Mouse (Mus musculus): ENCODE data around the gene Adh6b. TPM values are rescaled to one million over a fixed set of nuclear protein-coding genes. Genes with fewer than 3 reads are reported as not detected.

Gene Adh6b
- polyA plus RNA-seq, 1 experiment from 2014 or later: 2.3 TPM

DNA sequence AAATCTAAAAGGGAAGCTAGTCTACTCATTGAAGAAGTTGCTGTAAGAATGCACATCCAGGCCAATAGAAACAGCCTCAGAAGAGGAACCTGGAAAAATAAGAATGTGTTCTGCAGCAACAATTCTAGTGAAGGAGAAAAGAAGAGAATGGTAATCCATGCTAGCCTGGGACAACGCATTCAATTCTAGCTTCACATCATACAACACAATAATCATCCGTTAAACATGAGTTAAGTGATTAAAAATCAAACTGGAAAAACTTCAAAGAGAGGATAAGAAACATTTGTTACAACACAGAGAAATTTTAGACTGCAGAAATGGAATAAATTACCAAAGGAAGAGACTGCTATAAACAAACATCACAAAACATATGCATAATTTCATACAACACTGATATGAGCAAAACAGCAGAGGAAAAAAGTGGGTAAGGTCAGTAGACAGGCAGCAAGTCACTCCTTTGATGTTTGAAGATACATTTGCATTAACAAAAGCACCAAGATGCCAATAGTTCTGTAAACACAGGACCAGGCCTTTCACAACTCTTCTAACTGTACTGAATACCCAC is 24.6 kb upstream of the Adh6b start:
- Histone ChIP-seq H3K9ac (no peak overlapping the region), H3K4me2 (no peak overlapping the region), H3K27ac (no peak overlapping the region), H3K27me3 (no peaks in the 10 kb centered on the region), H3K4me1 (no peaks in the 10 kb centered on the region), H3K4me3 (no peak overlapping the region), H3K9me3 (no peaks in the 10 kb centered on the region), H3K36me3 (no peaks in the 10 kb centered on the region)
- no peak for ATAC-seq (ENCODE audit: insufficient number of reproducible peaks, low FRiP score, low TSS enrichment, low read depth)
- WGBS: 84% methylated on average over 2 of the region's 2 CpGs

DNA sequence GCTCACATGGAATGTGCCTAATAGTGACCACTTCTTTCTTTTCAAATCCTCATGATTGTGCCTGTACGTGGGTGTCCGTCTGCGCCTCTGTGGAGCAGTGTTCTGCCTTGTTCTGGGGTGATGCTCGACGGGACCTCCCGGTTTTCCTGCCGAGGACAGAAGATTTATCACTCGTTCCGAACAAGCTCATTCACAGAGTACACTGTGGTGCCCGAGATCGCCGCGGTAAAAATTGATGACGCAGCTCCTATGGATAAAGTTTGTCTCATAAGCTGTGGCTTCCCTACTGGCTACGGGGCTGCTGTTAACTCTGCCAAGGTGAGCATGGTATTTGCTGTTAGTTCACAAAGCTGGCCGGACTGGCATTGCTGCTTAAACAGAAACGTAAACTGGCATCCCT is 16.6 kb upstream of the Adh6b start:
- Histone ChIP-seq H3K4me1 (no peaks in the 10 kb centered on the region), H3K27me3 (no peaks in the 10 kb centered on the region), H3K36me3 (no peaks in the 10 kb centered on the region), H3K9ac (no peak overlapping the region), H3K9me3 (no peaks in the 10 kb centered on the region), H3K27ac (no peak overlapping the region), H3K4me3 (no peak overlapping the region), H3K4me2 (no peak overlapping the region)
- WGBS: 92% methylated on average over 17 of the region's 17 CpGs
- no peak for ATAC-seq (ENCODE audit: insufficient number of reproducible peaks, low FRiP score, low TSS enrichment, low read depth)

DNA sequence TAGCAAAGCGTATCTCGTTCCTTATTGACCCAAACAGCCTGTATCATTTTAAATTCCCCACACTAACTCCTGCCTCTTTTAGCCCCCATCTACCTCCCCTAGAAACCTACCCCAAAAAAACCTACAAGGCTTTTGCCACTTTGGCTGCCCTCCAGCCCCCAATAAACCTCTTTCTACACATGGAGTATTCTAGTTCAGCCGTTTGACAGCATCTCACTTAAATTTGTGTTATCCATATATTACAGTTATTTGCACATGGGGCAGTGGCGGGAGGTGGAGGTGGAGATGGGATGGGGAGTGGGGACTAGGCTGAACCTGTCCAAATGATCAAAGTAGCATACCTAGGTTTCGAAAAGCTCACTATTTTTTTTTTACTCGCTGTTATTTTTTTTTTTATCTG is 16.1 kb upstream of the Adh6b start:
- no peak overlapping the region for H3K27ac ChIP-seq
- H3K4me1 ChIP-seq: no peaks in the 10 kb centered on the region
- no peak for ATAC-seq (ENCODE audit: insufficient number of reproducible peaks, low FRiP score, low TSS enrichment, low read depth)
- no peaks in the 10 kb centered on the region for H3K9me3 ChIP-seq
- no peaks in the 10 kb centered on the region for H3K27me3 ChIP-seq
- no peaks in the 10 kb centered on the region for H3K36me3 ChIP-seq
- no peak overlapping the region for H3K4me2 ChIP-seq
- H3K9ac ChIP-seq: no peak overlapping the region
- H3K4me3 ChIP-seq: no peak overlapping the region
- WGBS: 85% methylated on average over 6 of the region's 6 CpGs

DNA sequence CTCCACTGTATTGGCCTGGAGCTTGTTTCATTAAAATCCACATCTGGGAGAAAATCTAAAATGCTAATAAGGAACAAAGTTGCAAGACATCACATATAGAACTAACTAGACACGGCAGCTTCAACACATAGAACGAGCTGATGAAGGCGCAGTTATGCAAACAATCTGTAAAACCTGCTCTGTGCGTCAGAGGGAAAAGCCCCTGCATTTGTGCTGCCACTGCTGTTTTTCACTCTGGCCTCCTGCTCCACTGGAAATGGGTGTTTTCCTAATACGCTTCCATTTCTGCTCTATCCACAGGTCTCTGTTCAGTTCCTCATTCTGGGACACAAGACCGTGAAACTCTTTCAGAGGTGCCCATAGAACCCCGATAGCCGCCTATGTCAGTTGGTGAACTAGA is 7.7 kb upstream of the Adh6b start:
- H3K9ac ChIP-seq: no peak overlapping the region
- H3K27ac ChIP-seq: peak overlapping the region; percentile 4; the same call in 1 of the 2 replicates
- ATAC-seq (ENCODE audit: insufficient number of reproducible peaks, low FRiP score, low TSS enrichment, low read depth): no peak
- H3K27me3 ChIP-seq: no peaks in the 10 kb centered on the region
- H3K4me3 ChIP-seq: no peak overlapping the region
- 71% methylated on average over 8 of the region's 8 CpGs for WGBS
- H3K36me3 ChIP-seq: no peaks in the 10 kb centered on the region
- H3K4me2 ChIP-seq: no peak overlapping the region
- H3K9me3 ChIP-seq: no peaks in the 10 kb centered on the region
- H3K4me1 ChIP-seq: no peaks in the 10 kb centered on the region

DNA sequence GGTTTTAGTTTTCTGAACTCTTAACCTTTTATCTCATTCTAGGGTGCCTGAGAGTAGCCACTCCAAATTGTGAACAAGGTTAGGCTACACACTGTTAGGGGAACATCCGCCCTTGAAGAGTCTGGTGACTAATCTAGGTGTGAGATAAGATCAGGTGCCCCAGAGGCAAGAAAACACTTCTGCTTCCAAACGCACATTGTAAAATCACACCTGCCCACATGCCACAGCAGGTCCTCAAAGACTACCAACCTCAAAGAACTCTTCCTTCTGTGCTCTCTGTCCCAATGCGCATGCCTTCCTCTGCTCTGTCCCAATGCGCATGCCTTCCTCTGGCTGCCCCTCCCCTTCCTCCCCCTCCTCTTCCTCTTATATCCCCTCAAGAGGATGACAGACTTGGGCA is 7.3 kb upstream of the Adh6b start:
- H3K4me3 ChIP-seq: no peak overlapping the region
- ATAC-seq (ENCODE audit: insufficient number of reproducible peaks, low FRiP score, low TSS enrichment, low read depth): no peak

DNA sequence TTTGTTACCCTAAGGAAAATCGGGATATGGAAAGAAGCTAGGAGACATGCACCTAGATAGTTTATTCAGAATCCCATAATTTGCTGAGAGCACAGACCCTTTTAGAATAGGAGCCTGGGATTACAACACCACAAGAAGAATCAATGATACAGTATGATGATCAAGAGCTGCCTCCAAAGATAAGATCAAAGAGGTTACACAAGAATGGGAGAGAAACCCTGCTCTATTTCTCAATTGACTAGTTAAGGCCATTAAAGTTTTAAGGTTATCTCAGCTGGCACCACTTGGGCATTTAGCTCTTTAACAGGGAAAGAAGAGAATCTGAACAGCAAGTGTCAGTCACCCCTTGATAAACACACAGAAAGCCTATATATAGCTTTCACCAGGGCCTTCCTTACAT is 6.0 kb upstream of the Adh6b start:
- Histone ChIP-seq H3K9me3 (no peaks in the 10 kb centered on the region), H3K4me2 (no peak overlapping the region), H3K36me3 (no peaks in the 10 kb centered on the region), H3K4me3 (no peak overlapping the region), H3K27me3 (no peaks in the 10 kb centered on the region), H3K27ac (no peak overlapping the region), H3K9ac (no peak overlapping the region), H3K4me1 (no peaks in the 10 kb centered on the region)
- 88% methylated on average over 1 of the region's 1 CpGs for WGBS
- ATAC-seq (ENCODE audit: insufficient number of reproducible peaks, low FRiP score, low TSS enrichment, low read depth): no peak

More for the DNA sequence above, 7.3 kb upstream of the Adh6b start:
- Histone ChIP-seq H3K36me3 (no peaks in the 10 kb centered on the region), H3K27ac (no peak overlapping the region), H3K9ac (no peak overlapping the region), H3K4me1 (no peaks in the 10 kb centered on the region), H3K27me3 (no peaks in the 10 kb centered on the region), H3K4me2 (no peak overlapping the region), H3K9me3 (no peaks in the 10 kb centered on the region)
- 59% methylated on average over 4 of the region's 4 CpGs for WGBS

DNA sequence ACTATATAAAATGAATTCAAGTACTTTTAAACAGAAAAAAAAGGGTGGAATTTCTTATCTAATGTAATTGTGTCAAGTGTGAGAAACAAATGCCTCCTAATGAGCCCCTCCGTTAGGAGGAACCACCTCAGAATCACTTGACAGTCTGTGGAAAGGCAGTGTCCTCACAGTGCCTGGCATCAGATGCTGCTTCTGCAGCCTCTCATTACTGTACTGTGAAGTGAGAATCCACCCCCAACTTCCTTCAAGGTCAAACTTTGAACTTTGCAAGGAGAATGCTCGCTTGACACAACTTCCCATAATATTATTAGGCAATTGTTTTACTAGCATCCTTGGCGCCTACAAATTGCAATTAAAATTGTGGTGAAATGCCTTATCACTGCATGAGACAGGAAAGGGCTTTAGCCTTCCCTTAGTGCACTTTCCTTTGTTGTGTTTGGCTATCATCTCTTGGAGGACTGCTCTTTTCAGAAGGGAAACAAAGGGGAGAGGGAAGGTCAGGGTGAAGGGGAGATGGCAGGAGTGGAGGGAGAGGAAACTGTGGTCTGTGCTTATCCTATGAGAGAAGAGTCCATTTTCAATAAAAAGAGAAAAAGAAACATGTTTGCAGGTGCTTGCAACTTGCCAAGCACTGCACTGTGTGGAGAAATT is 5.3 kb upstream of the Adh6b start:
- no peaks in the 10 kb centered on the region for H3K4me1 ChIP-seq
- no peak overlapping the region for H3K4me2 ChIP-seq
- H3K27ac ChIP-seq: no peak overlapping the region
- no peak overlapping the region for H3K9ac ChIP-seq
- no peaks in the 10 kb centered on the region for H3K9me3 ChIP-seq
- no peak overlapping the region for H3K4me3 ChIP-seq
- H3K36me3 ChIP-seq: no peaks in the 10 kb centered on the region
- no peak for ATAC-seq (ENCODE audit: insufficient number of reproducible peaks, low FRiP score, low TSS enrichment, low read depth)
- H3K27me3 ChIP-seq: no peaks in the 10 kb centered on the region
- WGBS: 50% methylated on average over 3 of the region's 3 CpGs

DNA sequence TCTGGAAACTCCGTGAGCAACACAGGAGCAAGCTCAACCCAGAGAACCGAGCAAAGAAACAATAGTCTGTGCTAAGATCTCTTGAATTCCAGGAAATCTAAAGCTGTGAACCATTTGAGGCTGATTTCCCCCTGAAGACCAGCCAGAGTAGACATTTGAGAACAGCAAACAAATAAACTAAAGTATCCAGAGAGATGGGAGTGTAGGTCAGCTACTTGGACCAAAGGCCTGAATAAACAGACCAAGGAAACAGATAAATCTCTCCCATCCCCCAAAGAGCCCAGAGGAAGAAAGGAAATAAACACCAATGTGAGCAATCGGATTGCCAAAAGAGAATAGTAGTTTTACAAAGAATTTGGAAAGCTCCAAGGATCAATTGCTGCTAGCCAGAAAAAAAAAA is 5.5 kb downstream of the Adh6b start:
- Histone ChIP-seq H3K4me1 (no peaks in the 10 kb centered on the region), H3K9ac (no peak overlapping the region), H3K27ac (no peak overlapping the region), H3K36me3 (no peaks in the 10 kb centered on the region), H3K4me3 (no peak overlapping the region), H3K4me2 (no peak overlapping the region), H3K9me3 (no peaks in the 10 kb centered on the region), H3K27me3 (no peaks in the 10 kb centered on the region)
- 45% methylated on average over 3 of the region's 3 CpGs for WGBS
- ATAC-seq (ENCODE audit: insufficient number of reproducible peaks, low FRiP score, low TSS enrichment, low read depth): no peak

DNA sequence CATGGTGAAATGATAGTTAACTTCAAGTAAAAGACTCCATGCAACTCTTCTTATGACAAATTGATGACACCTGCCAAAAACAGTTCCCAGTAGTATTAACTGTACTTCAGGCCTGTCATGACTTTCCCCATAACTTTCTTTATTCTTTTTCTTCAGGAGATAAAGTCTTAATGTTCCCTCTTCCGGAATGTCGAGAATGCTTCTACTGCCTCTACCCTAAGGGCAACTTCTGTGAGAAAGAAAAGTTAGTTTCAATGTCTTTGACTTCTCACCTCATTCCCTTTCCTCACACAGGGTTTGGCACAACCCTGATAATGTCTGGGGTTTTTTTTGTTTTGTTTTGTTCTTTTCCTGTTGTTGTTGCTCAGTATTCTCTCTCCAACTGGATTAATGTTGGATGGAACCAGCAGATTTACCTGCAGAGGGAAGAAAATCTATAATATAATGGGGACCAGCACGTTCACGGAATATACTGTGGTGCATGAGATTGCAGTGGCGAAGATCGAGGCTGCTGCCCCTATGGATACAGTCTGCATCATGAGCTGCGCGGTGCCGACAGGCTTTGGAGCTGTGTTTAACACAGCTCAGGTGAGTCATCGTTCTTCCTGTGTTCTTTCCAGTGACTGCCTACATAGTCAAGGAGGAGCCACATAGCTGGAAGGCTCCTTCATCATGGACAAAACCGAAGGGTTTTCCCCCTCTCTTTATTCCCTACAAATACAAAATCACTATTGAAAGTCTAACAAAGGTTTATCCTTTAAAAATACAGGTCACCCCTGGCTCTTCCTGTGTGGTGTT is 10.6 kb downstream of the Adh6b start:
- Histone ChIP-seq H3K9ac (no peak overlapping the region), H3K4me3 (no peak overlapping the region), H3K9me3 (no peaks in the 10 kb centered on the region), H3K27ac (no peak overlapping the region), H3K27me3 (no peaks in the 10 kb centered on the region), H3K4me2 (no peak overlapping the region), H3K36me3 (no peaks in the 10 kb centered on the region), H3K4me1 (no peaks in the 10 kb centered on the region)
- 82% methylated on average over 11 of the region's 11 CpGs for WGBS
- no peak for ATAC-seq (ENCODE audit: insufficient number of reproducible peaks, low FRiP score, low TSS enrichment, low read depth)

DNA sequence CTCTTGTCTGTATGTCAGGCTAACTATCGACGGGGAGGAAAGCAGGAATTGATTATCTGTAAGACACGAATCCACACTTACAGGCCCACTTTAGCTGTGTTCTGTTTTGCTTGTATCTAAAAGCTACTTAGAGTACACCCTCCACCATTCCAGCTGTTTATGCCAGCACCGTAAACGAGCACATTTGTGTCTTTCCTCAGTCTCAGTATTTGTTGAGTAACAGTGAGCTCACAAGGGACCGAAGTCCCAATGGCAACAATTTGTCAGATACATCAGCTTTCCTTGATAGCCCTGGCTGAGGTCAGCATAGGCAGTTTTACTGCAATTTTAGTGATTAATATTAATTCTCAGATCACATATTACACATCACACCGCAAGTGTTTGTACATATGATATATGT is 17.3 kb downstream of the Adh6b start:
- Histone ChIP-seq H3K4me1 (no peaks in the 10 kb centered on the region), H3K36me3 (no peaks in the 10 kb centered on the region), H3K4me2 (no peak overlapping the region), H3K27ac (no peak overlapping the region), H3K4me3 (no peak overlapping the region), H3K9me3 (no peaks in the 10 kb centered on the region), H3K9ac (no peak overlapping the region), H3K27me3 (no peaks in the 10 kb centered on the region)
- no peak for ATAC-seq (ENCODE audit: insufficient number of reproducible peaks, low FRiP score, low TSS enrichment, low read depth)
- WGBS: 73% methylated on average over 7 of the region's 7 CpGs

DNA sequence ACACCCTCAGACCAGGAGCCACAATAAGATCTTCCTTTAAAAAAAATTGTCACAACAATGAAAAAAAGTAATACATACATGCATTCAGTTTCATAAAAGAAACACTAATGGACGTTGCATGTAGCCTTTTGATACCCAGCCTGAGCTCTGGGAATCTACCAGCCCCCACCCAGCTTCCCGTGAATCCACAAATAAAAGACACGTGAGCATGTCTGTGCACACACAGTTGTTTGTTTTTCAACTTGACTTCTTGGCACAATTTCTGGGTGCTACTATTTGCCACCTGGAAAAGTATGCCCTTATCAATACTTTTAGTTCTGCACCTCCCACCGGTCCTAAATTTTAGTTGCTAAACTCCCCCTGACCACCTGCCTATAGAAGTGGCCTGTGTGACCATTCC is 19.1 kb downstream of the Adh6b start:
- 83% methylated on average over 4 of the region's 4 CpGs for WGBS
- H3K9me3 ChIP-seq: no peaks in the 10 kb centered on the region
- H3K9ac ChIP-seq: no peak overlapping the region
- H3K4me3 ChIP-seq: no peak overlapping the region
- ATAC-seq (ENCODE audit: insufficient number of reproducible peaks, low FRiP score, low TSS enrichment, low read depth): no peak
- no peaks in the 10 kb centered on the region for H3K27me3 ChIP-seq
- H3K4me1 ChIP-seq: no peaks in the 10 kb centered on the region
- H3K27ac ChIP-seq: no peak overlapping the region
- no peak overlapping the region for H3K4me2 ChIP-seq
- H3K36me3 ChIP-seq: no peaks in the 10 kb centered on the region

DNA sequence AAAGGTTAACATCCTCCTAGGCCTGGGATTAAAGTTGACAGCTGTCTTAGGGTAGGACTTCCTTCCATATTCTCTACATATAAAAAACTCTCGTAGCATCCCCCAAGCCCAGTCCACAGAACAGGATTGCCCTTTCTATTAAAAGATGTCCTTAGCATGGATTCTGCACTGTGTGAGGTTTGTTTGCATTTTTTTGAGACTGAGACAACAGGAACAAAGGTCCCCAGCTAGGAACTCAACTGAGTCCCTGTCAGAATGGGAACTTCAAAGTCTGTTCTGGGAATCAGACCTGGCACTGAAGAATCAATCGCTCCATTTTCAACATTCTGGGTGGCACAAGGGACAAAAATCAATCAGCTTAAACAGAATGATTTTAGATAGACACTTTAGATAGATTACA is 21.3 kb downstream of the Adh6b start:
- ATAC-seq (ENCODE audit: insufficient number of reproducible peaks, low FRiP score, low TSS enrichment, low read depth): no peak
- no peaks in the 10 kb centered on the region for H3K4me1 ChIP-seq
- no peak overlapping the region for H3K4me3 ChIP-seq
- 81% methylated on average over 2 of the region's 2 CpGs for WGBS
- H3K9ac ChIP-seq: no peak overlapping the region
- H3K36me3 ChIP-seq: no peaks in the 10 kb centered on the region
- no peak overlapping the region for H3K4me2 ChIP-seq
- no peak overlapping the region for H3K27ac ChIP-seq
- no peaks in the 10 kb centered on the region for H3K9me3 ChIP-seq
- H3K27me3 ChIP-seq: no peaks in the 10 kb centered on the region
